Mouse (Mus musculus): Measurements from ENCODE around the gene Dars.

DNA sequence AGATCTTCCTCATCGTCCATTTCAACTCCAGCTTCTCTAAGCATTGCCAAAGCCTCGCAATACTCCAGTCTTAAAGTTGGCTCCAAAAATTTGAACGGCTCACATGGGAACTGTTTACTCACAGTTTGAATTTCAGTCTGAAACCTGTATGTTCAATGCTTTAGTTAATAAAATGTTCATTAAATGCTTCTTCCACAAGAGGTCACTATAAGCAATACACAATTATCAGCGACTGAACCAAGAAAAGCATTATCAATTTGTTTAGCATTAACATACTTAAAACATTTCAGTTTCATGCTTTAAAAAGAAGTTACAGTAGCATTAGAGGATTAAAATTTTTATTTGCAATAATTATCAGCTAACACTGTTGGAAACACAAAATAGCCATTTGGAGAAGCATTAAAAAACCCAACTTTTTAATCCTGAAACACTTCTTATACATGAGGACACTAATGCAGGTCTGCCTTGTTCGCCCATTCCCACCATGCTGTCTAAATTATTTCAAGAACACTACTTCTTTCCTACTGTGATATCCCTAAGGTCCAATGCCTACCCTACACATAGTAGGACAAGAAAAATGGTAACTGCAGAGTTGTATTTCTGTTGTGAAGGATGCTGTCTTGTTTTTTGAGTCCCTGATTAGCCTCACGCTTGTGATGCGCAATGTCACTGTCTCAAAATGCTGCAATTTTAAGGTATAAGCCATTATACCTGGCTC is 44.9 kb downstream of the Dars start:
- TF ChIP-seq CTCF (IDR thresholded peaks at IDR 0.05; ENCODE audit: control insufficient read depth, insufficient read depth, low read length) (no peak), POLR2A (IDR thresholded peaks at IDR 0.05; ENCODE audit: borderline replicate concordance, control insufficient read depth, low read depth, low read length) (no peak)
